Mouse (Mus musculus): Measurements from ENCODE around the gene Ttc34. TPM values are rescaled to one million over a fixed set of nuclear protein-coding genes. Genes with fewer than 3 reads are reported as not detected.

Ttc34 gene
- polyA plus RNA-seq, 1 experiment from 2014 or later = 0.10 TPM

- 57% methylated on average over 12 of the region's 12 CpGs for WGBS
- peaks cover 45% of the 10 kb centered on the region for H3K27me3 ChIP-seq (replicated peaks; ENCODE audit: control insufficient read depth, insufficient read depth, low read length)
- DNase-seq (ENCODE audit: low spot score) (no peak), ATAC-seq (replicated peaks; ENCODE audit: low FRiP score) (no peak)
- no peaks in the 10 kb centered on the region for H3K36me3 ChIP-seq (ENCODE audit: control insufficient read depth, insufficient read depth, low read length)
- no peak overlapping the region for H3K9ac ChIP-seq (ENCODE audit: low read depth, low read length)
- H3K4me3 ChIP-seq (ENCODE audit: low read depth, low read length) = no peak overlapping the region
- no peak overlapping the region for H3K27ac ChIP-seq (ENCODE audit: low read depth, low read length)
- no peaks in the 10 kb centered on the region; the same call in 1 of the 2 replicates for H3K9me3 ChIP-seq (ENCODE audit: control insufficient read depth, low read length)
- H3K4me2 ChIP-seq = no peak overlapping the region
- no peaks in the 10 kb centered on the region for H3K4me1 ChIP-seq (replicated peaks; ENCODE audit: control insufficient read depth, insufficient read depth, low read length)
Observed at GRCm38 (mm10) chr4:154854676-154855345, 17.6 kb downstream of the Ttc34 start.

GRCm38 (mm10) chr4:154855721-154856479, 18.6 kb downstream of the Ttc34 start:
- no peaks in the 10 kb centered on the region for H3K36me3 ChIP-seq (ENCODE audit: control insufficient read depth, insufficient read depth, low read length)
- DNase-seq (ENCODE audit: low spot score) = peak; percentile 66
- no peak overlapping the region for H3K27ac ChIP-seq (ENCODE audit: low read depth, low read length)
- WGBS = 1% methylated on average over 104 of the region's 110 CpGs
- peak; percentile 76 for ATAC-seq (replicated peaks; ENCODE audit: low FRiP score)
- peak overlapping the region; percentile 75 for H3K4me2 ChIP-seq
- H3K4me3 ChIP-seq (ENCODE audit: low read depth, low read length) = peak overlapping the region; percentile 50
- H3K27me3 ChIP-seq (replicated peaks; ENCODE audit: control insufficient read depth, insufficient read depth, low read length) = peaks cover 48% of the 10 kb centered on the region
- 0 out of 2 replicates have a peak overlapping the region, but pooled peaks have one; percentile 25 for H3K9ac ChIP-seq (ENCODE audit: low read depth, low read length)
- no peaks in the 10 kb centered on the region; the same call in 1 of the 2 replicates for H3K9me3 ChIP-seq (ENCODE audit: control insufficient read depth, low read length)
- no peaks in the 10 kb centered on the region for H3K4me1 ChIP-seq (replicated peaks; ENCODE audit: control insufficient read depth, insufficient read depth, low read length)

DNA sequence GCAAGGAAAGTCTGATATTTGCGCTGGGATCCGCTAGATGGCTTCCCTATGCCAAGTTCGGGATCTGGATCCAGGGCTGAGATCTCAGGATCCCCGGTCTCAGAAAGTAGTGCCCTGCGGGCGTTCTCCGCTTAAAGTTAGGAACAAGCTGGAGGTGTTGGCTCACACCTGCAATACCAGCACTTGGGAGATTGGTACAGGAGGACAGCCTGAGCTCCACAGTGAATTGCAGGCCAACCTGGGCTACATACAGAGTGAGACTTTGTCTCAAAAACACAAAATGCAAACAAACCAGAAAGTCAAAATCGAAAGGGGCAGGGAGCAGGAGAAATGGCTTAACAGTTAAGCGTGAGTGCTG, 19.2 kb downstream of the Ttc34 start:
- Histone ChIP-seq H3K4me2 (peak overlapping the region; percentile 75), H3K27ac (ENCODE audit: low read depth, low read length) (no peak overlapping the region), H3K27me3 (replicated peaks; ENCODE audit: control insufficient read depth, insufficient read depth, low read length) (peaks cover 48% of the 10 kb centered on the region), H3K4me3 (ENCODE audit: low read depth, low read length) (peak overlapping the region; percentile 50), H3K36me3 (ENCODE audit: control insufficient read depth, insufficient read depth, low read length) (no peaks in the 10 kb centered on the region), H3K9ac (ENCODE audit: low read depth, low read length) (0 out of 2 replicates have a peak overlapping the region, but pooled peaks have one; percentile 25), H3K4me1 (replicated peaks; ENCODE audit: control insufficient read depth, insufficient read depth, low read length) (no peaks in the 10 kb centered on the region), H3K9me3 (ENCODE audit: control insufficient read depth, low read length) (no peaks in the 10 kb centered on the region; the same call in 1 of the 2 replicates)
- DNase-seq (ENCODE audit: low spot score) = no peak
- ATAC-seq (replicated peaks; ENCODE audit: low FRiP score) = 0 out of 2 replicates have a peak, but pooled peaks have one; percentile 11
- 20% methylated on average over 9 of the region's 9 CpGs for WGBS

- H3K4me2 ChIP-seq = no peak overlapping the region; the same call in 1 of the 2 replicates
- no peak overlapping the region for H3K4me3 ChIP-seq (ENCODE audit: low read depth, low read length)
- H3K36me3 ChIP-seq (ENCODE audit: control insufficient read depth, insufficient read depth, low read length) = no peaks in the 10 kb centered on the region
- no peaks in the 10 kb centered on the region for H3K4me1 ChIP-seq (replicated peaks; ENCODE audit: control insufficient read depth, insufficient read depth, low read length)
- WGBS = 79% methylated on average over 7 of the region's 7 CpGs
- no peak for ATAC-seq (replicated peaks; ENCODE audit: low FRiP score)
- DNase-seq (ENCODE audit: low spot score) = no peak
- H3K27ac ChIP-seq (ENCODE audit: low read depth, low read length) = no peak overlapping the region
- no peak overlapping the region for H3K9ac ChIP-seq (ENCODE audit: low read depth, low read length)
- no peaks in the 10 kb centered on the region; the same call in 1 of the 2 replicates for H3K9me3 ChIP-seq (ENCODE audit: control insufficient read depth, low read length)
- peaks cover 48% of the 10 kb centered on the region for H3K27me3 ChIP-seq (replicated peaks; ENCODE audit: control insufficient read depth, insufficient read depth, low read length)
Observed at GRCm38 (mm10) chr4:154856882-154857281, 19.6 kb downstream of the Ttc34 start.

GRCm38 (mm10) chr4:154857366-154858240, 20.3 kb downstream of the Ttc34 start:
- Histone ChIP-seq H3K4me1 (replicated peaks; ENCODE audit: control insufficient read depth, insufficient read depth, low read length) (no peaks in the 10 kb centered on the region), H3K36me3 (ENCODE audit: control insufficient read depth, insufficient read depth, low read length) (no peaks in the 10 kb centered on the region), H3K4me3 (ENCODE audit: low read depth, low read length) (no peak overlapping the region), H3K9ac (ENCODE audit: low read depth, low read length) (no peak overlapping the region), H3K27me3 (replicated peaks; ENCODE audit: control insufficient read depth, insufficient read depth, low read length) (peaks cover 48% of the 10 kb centered on the region), H3K27ac (ENCODE audit: low read depth, low read length) (no peak overlapping the region), H3K4me2 (no peak overlapping the region), H3K9me3 (ENCODE audit: control insufficient read depth, low read length) (no peaks in the 10 kb centered on the region; the same call in 1 of the 2 replicates)
- ATAC-seq (replicated peaks; ENCODE audit: low FRiP score) = no peak
- WGBS = 61% methylated on average over 10 of the region's 10 CpGs
- DNase-seq (ENCODE audit: low spot score) = no peak

DNA sequence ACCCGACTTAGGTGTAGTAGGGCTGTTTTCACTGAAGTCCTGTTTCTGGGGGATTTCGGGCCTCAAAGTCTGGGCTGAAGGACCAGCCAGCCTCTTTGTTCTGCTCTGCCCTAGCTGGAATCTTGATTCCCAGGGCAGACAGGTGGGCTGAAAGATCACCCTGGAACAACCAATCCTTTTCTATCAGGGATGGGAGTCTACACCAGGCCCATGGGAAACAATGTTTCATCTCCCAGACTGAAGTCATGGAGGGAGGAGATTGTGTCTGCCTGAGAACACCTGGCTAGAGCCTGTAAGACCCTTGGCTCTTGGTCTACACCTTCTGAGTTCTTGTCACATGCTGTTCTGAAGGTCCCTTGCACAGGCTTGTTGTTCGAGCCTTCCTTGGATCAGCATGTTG, 21.3 kb downstream of the Ttc34 start:
- WGBS = 58% methylated on average over 3 of the region's 3 CpGs
- H3K4me3 ChIP-seq (ENCODE audit: low read depth, low read length) = no peak overlapping the region
- H3K36me3 ChIP-seq (ENCODE audit: control insufficient read depth, insufficient read depth, low read length) = no peaks in the 10 kb centered on the region
- H3K27me3 ChIP-seq (replicated peaks; ENCODE audit: control insufficient read depth, insufficient read depth, low read length) = peaks cover 48% of the 10 kb centered on the region
- ATAC-seq (replicated peaks; ENCODE audit: low FRiP score) = no peak
- no peak overlapping the region for H3K9ac ChIP-seq (ENCODE audit: low read depth, low read length)
- no peak overlapping the region for H3K4me2 ChIP-seq
- no peak for DNase-seq (ENCODE audit: low spot score)
- H3K9me3 ChIP-seq (ENCODE audit: control insufficient read depth, low read length) = no peaks in the 10 kb centered on the region; the same call in 1 of the 2 replicates
- no peaks in the 10 kb centered on the region for H3K4me1 ChIP-seq (replicated peaks; ENCODE audit: control insufficient read depth, insufficient read depth, low read length)
- no peak overlapping the region for H3K27ac ChIP-seq (ENCODE audit: low read depth, low read length)

GRCm38 (mm10) chr4:154861967-154862366, 24.7 kb downstream of the Ttc34 start:
- WGBS = 72% methylated on average over 5 of the region's 5 CpGs

GRCm38 (mm10) chr4:154863436-154863935, 26.2 kb downstream of the Ttc34 start:
- Histone ChIP-seq H3K9me3 (ENCODE audit: control insufficient read depth, low read length) (no peaks in the 10 kb centered on the region), H3K36me3 (ENCODE audit: control insufficient read depth, insufficient read depth, low read length) (no peaks in the 10 kb centered on the region), H3K4me1 (replicated peaks; ENCODE audit: control insufficient read depth, insufficient read depth, low read length) (peaks cover 2% of the 10 kb centered on the region), H3K27ac (ENCODE audit: low read depth, low read length) (no peak overlapping the region), H3K4me2 (no peak overlapping the region), H3K4me3 (ENCODE audit: low read depth, low read length) (no peak overlapping the region), H3K9ac (ENCODE audit: low read depth, low read length) (no peak overlapping the region), H3K27me3 (replicated peaks; ENCODE audit: control insufficient read depth, insufficient read depth, low read length) (peaks cover 9% of the 10 kb centered on the region; the same call in 1 of the 2 replicates)
- ATAC-seq (replicated peaks; ENCODE audit: low FRiP score) (no peak), DNase-seq (ENCODE audit: low spot score) (no peak)
- WGBS = 78% methylated on average over 3 of the region's 3 CpGs

More at GRCm38 (mm10) chr4:154861967-154862366, 24.7 kb downstream of the Ttc34 start:
- Histone ChIP-seq H3K27me3 (replicated peaks; ENCODE audit: control insufficient read depth, insufficient read depth, low read length) (peaks cover 15% of the 10 kb centered on the region), H3K9me3 (ENCODE audit: control insufficient read depth, low read length) (no peaks in the 10 kb centered on the region; the same call in 1 of the 2 replicates), H3K9ac (ENCODE audit: low read depth, low read length) (no peak overlapping the region), H3K4me2 (no peak overlapping the region), H3K36me3 (ENCODE audit: control insufficient read depth, insufficient read depth, low read length) (no peaks in the 10 kb centered on the region), H3K4me1 (replicated peaks; ENCODE audit: control insufficient read depth, insufficient read depth, low read length) (peaks cover 2% of the 10 kb centered on the region), H3K27ac (ENCODE audit: low read depth, low read length) (no peak overlapping the region), H3K4me3 (ENCODE audit: low read depth, low read length) (no peak overlapping the region)
- ATAC-seq (replicated peaks; ENCODE audit: low FRiP score) (no peak), DNase-seq (ENCODE audit: low spot score) (no peak)

Measured in liver, embryonic 11.5 days (tissue).